Mouse (Mus musculus) ES-Bruce4 (cell line): ENCODE data around the gene Mgat5.

ENCODE experiments used
- EP300 ChIP-seq: IDR thresholded peaks from 2 replicates; pipeline ENCODE4 v1.6.1; 2011; ENCODE audit warnings: low read depth, low read length; ENCODE audit not compliant: insufficient read depth
- POLR2A ChIP-seq: IDR thresholded peaks from one replicate; pipeline ENCODE4 v1.8.1; 2011; ENCODE audit warnings: low read length; ENCODE audit not compliant: insufficient read depth

DNA sequence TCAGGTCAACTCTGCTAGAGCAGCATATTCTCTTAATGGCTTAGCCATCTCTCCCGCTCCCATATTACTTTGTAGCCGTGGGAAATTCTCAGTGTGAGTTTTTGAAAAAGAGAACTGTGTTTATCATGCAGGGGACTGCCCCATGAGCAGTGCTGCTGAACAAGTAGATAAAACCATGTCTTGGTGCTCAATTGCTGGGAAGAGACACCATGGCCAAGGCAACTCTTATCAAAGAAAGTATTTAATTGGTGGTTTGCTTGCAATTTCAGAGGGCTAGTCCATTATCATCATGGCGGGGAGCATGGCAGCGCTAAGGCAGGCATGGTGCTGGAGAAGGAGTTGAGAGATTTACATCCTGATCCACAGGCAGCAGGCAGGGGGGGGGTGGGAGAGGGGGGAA, 54.9 kb downstream of the Mgat5 start:
- no peak for TF ChIP-seq POLR2A
- no peak for TF ChIP-seq EP300
